Mouse (Mus musculus) CH12.LX (cell line): ENCODE results near the gene Cldn14. TPM values are rescaled to one million over a fixed set of nuclear protein-coding genes. Genes with fewer than 3 reads are reported as not detected.

Experiments used
- DNase-seq: peaks from one replicate; pipeline ENCODE4 v3.0.0-alpha.2; 2013; ENCODE audit errors: extremely low read depth
- H3K27ac ChIP-seq: 2 replicates; pipeline ENCODE4 v1.5.1; 2012; ENCODE audit warnings: low read depth, mild to moderate bottlenecking, control low read depth, moderate library complexity; ENCODE audit not compliant: insufficient read depth
- H3K27me3 ChIP-seq: replicated peaks from 2 replicates; pipeline ENCODE3; 2012; ENCODE audit warnings: inconsistent platforms
- H3K36me3 ChIP-seq, 2 experiments: replicated peaks in 1 of 2; 2 replicates each; pipeline versions ENCODE3 to v1.6.1; 2012; ENCODE audit warnings: inconsistent platforms in 1 of 2, low read length in 1 of 2, mild to moderate bottlenecking in 1 of 2, mixed read lengths in 1 of 2, moderate library complexity in 1 of 2; ENCODE audit not compliant: control insufficient read depth in 1 of 2, insufficient read depth in 1 of 2
- H3K4me1 ChIP-seq, 2 experiments: 2 replicates each; pipeline ENCODE4 v1.6.1; 2012; ENCODE audit warnings: inconsistent platforms in 1 of 2, moderate library complexity in 1 of 2; ENCODE audit not compliant: insufficient read depth in 2 of 2, control insufficient read depth in 1 of 2
- H3K4me2 ChIP-seq: 2 replicates; pipeline ENCODE4 v1.6.1; 2012; ENCODE audit warnings: low read depth, mild to moderate bottlenecking, control low read depth; ENCODE audit not compliant: poor library complexity, insufficient read depth, severe bottlenecking
- H3K4me3 ChIP-seq, 3 experiments: fragments of 150-350 bp in 1 of 3; sonication (generic) in 1 of 3; replicated peaks in 1 of 3; 2 replicates each; pipeline versions ENCODE3 to v1.5.1; 2011 to 2012; ENCODE audit warnings: low read depth in 2 of 3, low read length in 2 of 3, mild to moderate bottlenecking in 2 of 3, moderate library complexity in 2 of 3, control low read depth in 1 of 3, improper control_type of control experiment in 1 of 3, inconsistent platforms in 1 of 3, mixed read lengths in 1 of 3; ENCODE audit not compliant: poor library complexity in 1 of 3
- H3K79me2 ChIP-seq: replicated peaks from 2 replicates; pipeline ENCODE4 v1.6.1; 2012; ENCODE audit warnings: mild to moderate bottlenecking, moderate library complexity; ENCODE audit not compliant: control insufficient read depth, poor library complexity, insufficient read depth, severe bottlenecking; ENCODE audit errors: extremely low read depth
- H3K9ac ChIP-seq: 2 replicates; pipeline ENCODE4 v1.6.1; 2012; ENCODE audit warnings: low read depth, mild to moderate bottlenecking, control low read depth, moderate library complexity; ENCODE audit not compliant: insufficient read depth
- H3K9me3 ChIP-seq: replicated peaks from 2 replicates; pipeline ENCODE3; 2012; ENCODE audit warnings: low read length, inconsistent platforms, mixed read lengths
- BHLHE40 ChIP-seq: IDR thresholded peaks from 2 replicates; pipeline ENCODE4 v1.6.1; 2011; ENCODE audit warnings: mild to moderate bottlenecking, low read depth, low read length, improper control_type of control experiment
- CHD1 ChIP-seq: IDR thresholded peaks from 2 replicates; pipeline ENCODE4 v1.6.1; 2012; ENCODE audit warnings: low read depth, low read length, improper control_type of control experiment, inconsistent platforms
- CHD2 ChIP-seq: IDR thresholded peaks from 2 replicates; pipeline ENCODE4 v1.6.1; 2011; ENCODE audit warnings: low read length, improper control_type of control experiment
- CTCF ChIP-seq, 2 experiments: IDR thresholded peaks in 1 of 2; conservative IDR thresholded peaks in 1 of 2; 2 replicates each; pipeline ENCODE4 v1.5.1; 2011 to 2012; ENCODE audit warnings: low read depth in 2 of 2, low read length in 2 of 2, improper control_type of control experiment in 1 of 2, inconsistent platforms in 1 of 2, mild to moderate bottlenecking in 1 of 2, moderate library complexity in 1 of 2
- E2F4 ChIP-seq: IDR thresholded peaks from 2 replicates; pipeline ENCODE4 v1.6.1; 2011; ENCODE audit warnings: low read depth, low read length, improper control_type of control experiment; ENCODE audit not compliant: insufficient replicate concordance
- ELF1 ChIP-seq: IDR thresholded peaks from 2 replicates; pipeline ENCODE4 v1.6.1; 2014; ENCODE audit warnings: low read depth, mild to moderate bottlenecking, inconsistent platforms, low read length, improper control_type of control experiment
- ETS1 ChIP-seq: conservative IDR thresholded peaks from 2 replicates; pipeline ENCODE4 v1.6.1; 2012; ENCODE audit warnings: low read depth, mild to moderate bottlenecking, inconsistent platforms, low read length, improper control_type of control experiment, moderate library complexity
- GABPA ChIP-seq: IDR thresholded peaks from 2 replicates; pipeline ENCODE4 v1.6.1; 2012; ENCODE audit warnings: low read depth, low read length, improper control_type of control experiment, inconsistent platforms; ENCODE audit not compliant: insufficient replicate concordance
- HCFC1 ChIP-seq: IDR thresholded peaks from 2 replicates; pipeline ENCODE4 v1.6.1; 2012; ENCODE audit warnings: low read depth, mild to moderate bottlenecking, inconsistent platforms, low read length, improper control_type of control experiment
- JUND ChIP-seq: conservative IDR thresholded peaks from 2 replicates; pipeline ENCODE4 v1.6.1; 2011; ENCODE audit warnings: low read depth, low read length, improper control_type of control experiment
- KAT2A ChIP-seq: IDR thresholded peaks from 2 replicates; pipeline ENCODE4 v1.6.1; 2012; ENCODE audit warnings: low read length, improper control_type of control experiment, inconsistent platforms; ENCODE audit not compliant: insufficient replicate concordance
- MAFK ChIP-seq: IDR thresholded peaks from 2 replicates; pipeline ENCODE4 v1.6.1; 2011; ENCODE audit warnings: low read length, improper control_type of control experiment; ENCODE audit not compliant: insufficient replicate concordance
- MAX ChIP-seq: IDR thresholded peaks from 2 replicates; pipeline ENCODE4 v1.6.1; 2011; ENCODE audit warnings: low read length, improper control_type of control experiment
- MEF2A ChIP-seq: IDR thresholded peaks from 2 replicates; pipeline ENCODE4 v1.6.1; 2014; ENCODE audit warnings: low read depth, mild to moderate bottlenecking, inconsistent platforms, low read length, improper control_type of control experiment, borderline replicate concordance
- MXI1 ChIP-seq: IDR thresholded peaks from 2 replicates; pipeline ENCODE4 v1.6.1; 2011; ENCODE audit warnings: mild to moderate bottlenecking, low read depth, low read length, improper control_type of control experiment
- MYC ChIP-seq: IDR thresholded peaks from 2 replicates; pipeline ENCODE4 v1.6.1; 2011; ENCODE audit warnings: low read depth, mild to moderate bottlenecking, improper control_type of control experiment, low read length
- NELFE ChIP-seq: IDR thresholded peaks from 2 replicates; pipeline ENCODE4 v1.6.1; 2011; ENCODE audit warnings: low read depth, low read length, improper control_type of control experiment
- PAX5 ChIP-seq: IDR thresholded peaks from 2 replicates; pipeline ENCODE4 v1.6.1; 2012; ENCODE audit warnings: low read length, inconsistent platforms, mixed read lengths
- POLR2A ChIP-seq: IDR thresholded peaks from 2 replicates; pipeline ENCODE4 v1.6.1; 2011; ENCODE audit warnings: low read depth, mild to moderate bottlenecking, improper control_type of control experiment, low read length
- POLR2AphosphoS2 ChIP-seq: IDR thresholded peaks from 2 replicates; pipeline ENCODE4 v1.6.1; 2011; ENCODE audit warnings: low read depth, low read length, improper control_type of control experiment
- SIN3A ChIP-seq: IDR thresholded peaks from 2 replicates; pipeline ENCODE4 v1.6.1; 2012; ENCODE audit warnings: low read length, improper control_type of control experiment, inconsistent platforms
- TBP ChIP-seq: conservative IDR thresholded peaks from 2 replicates; pipeline ENCODE4 v1.6.1; 2011; ENCODE audit warnings: low read depth, low read length, improper control_type of control experiment
- TCF12 ChIP-seq: IDR thresholded peaks from 2 replicates; pipeline ENCODE4 v1.6.1; 2014; ENCODE audit warnings: low read depth, mild to moderate bottlenecking, inconsistent platforms, low read length, improper control_type of control experiment
- UBTF ChIP-seq: IDR thresholded peaks from 2 replicates; pipeline ENCODE4 v1.6.1; 2012; ENCODE audit warnings: low read depth, mild to moderate bottlenecking, inconsistent platforms, low read length, improper control_type of control experiment, moderate library complexity
- USF1 ChIP-seq: IDR thresholded peaks from 2 replicates; pipeline ENCODE4 v1.6.1; 2014; ENCODE audit warnings: low read depth, mild to moderate bottlenecking, inconsistent platforms, low read length, improper control_type of control experiment
- USF2 ChIP-seq: conservative IDR thresholded peaks from 2 replicates; pipeline ENCODE4 v1.6.1; 2011; ENCODE audit warnings: low read depth, low read length, improper control_type of control experiment
- ZMIZ1 ChIP-seq: IDR thresholded peaks from 2 replicates; pipeline ENCODE4 v1.6.1; 2012; ENCODE audit warnings: low read depth, mild to moderate bottlenecking, inconsistent platforms, low read length, improper control_type of control experiment
- ZNF384 ChIP-seq: IDR thresholded peaks from 2 replicates; pipeline ENCODE4 v1.6.1; 2012; ENCODE audit warnings: low read depth, low read length, improper control_type of control experiment, inconsistent platforms
- dilution Hi-C: fragments of 300-500 bp; cut with MboI; formaldehyde crosslinking; loops from 2 replicates; pipeline ENCODE4 v1.14.3; 2020; ENCODE audit warnings: low sequenced_read_pairs; ENCODE audit not compliant: extremely low pct_unique_long_range_greater_than_20kb, extremely low pct_ligation_motif_present
- in situ Hi-C: fragments of 300-500 bp; cut with MboI; formaldehyde crosslinking; loops from 3 replicates; pipeline ENCODE4 v1.14.3; 2019; ENCODE audit warnings: low sequenced_read_pairs, low pct_ligation_motif_present, low pct_unique_long_range_greater_than_20kb, mixed read lengths
- polyA plus RNA-seq: library from polyadenylated mRNA; unstranded; fragments of >175 nt; gene quantifications from 2 replicates; pipeline ENCODE4 v1.2.1, GENCODE M21; 2012; ENCODE audit warnings: low read depth; ENCODE audit not compliant: insufficient read length
- total RNA-seq, 2 experiments: library from RNA; depleted of rRNA; stranded (reverse); fragments of 300-350 nt in 1 of 2; fragments of >200 nt in 1 of 2; gene quantifications; 2 replicates each; pipeline ENCODE4 v1.2.3; 2012 to 2014

Cldn14 gene
- total and polyA plus RNA-seq, 3 experiments = 0.15 to 0.25 (median 0.21) TPM

DNA sequence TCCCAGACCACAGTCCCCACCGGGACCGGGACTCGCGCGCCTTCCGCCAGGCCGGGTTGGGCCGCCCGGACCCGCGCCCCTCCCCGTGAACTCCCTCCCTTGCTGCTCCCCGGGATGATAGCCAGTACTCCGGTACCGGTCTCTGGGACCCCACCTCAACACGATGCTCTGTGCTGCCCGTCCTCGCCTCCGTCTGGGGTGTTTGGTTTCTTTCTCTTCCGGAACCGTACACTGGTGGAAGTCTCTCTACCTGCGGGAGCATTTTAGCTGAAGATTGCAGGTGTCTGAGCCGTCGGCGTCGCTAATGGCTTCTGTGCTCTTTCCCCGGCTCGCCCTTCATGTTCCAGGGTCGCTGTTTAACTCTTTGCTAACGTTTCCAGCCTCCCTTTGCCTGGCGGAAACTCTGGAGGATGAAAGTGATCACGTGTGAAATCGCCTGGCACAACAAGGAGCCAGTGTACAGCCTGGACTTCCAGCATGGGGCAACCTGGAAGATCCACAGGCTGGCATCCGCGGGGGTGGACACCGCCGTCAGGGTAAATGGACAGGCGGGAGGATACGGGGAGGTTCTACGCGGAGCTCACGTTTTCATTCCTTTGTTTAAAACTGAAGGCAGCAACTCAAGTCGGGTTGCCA is 124.4 kb downstream of the Cldn14 start:
- TF ChIP-seq TCF12 = no peak
- TF ChIP-seq MAX = no peak; the same call in 1 of the 2 replicates
- TF ChIP-seq BHLHE40 = peak; percentile 86
- TF ChIP-seq CHD2 = 0 out of 2 replicates have a peak, but pooled peaks have one; percentile 29
- TF ChIP-seq MYC = 0 out of 2 replicates have a peak, but pooled peaks have one; percentile 20
- TF ChIP-seq USF1 = peak; percentile 36
- TF ChIP-seq KAT2A = no peak
- 0 out of 2 replicates have a peak, but pooled peaks have one; percentile 37 for TF ChIP-seq USF2
- 0 out of 2 replicates have a peak, but pooled peaks have one; percentile 50 for TF ChIP-seq CHD1
- TF ChIP-seq MXI1 = peak; percentile 14
- peak; percentile 30 for DNase-seq
- peak overlapping the region; percentile 81 to 89 (median 83) for H3K4me3 ChIP-seq
- peaks cover 17 to 38% of the 10 kb centered on the region in 2 experiments for H3K36me3 ChIP-seq
- peak overlapping the region; percentile 55 for H3K9ac ChIP-seq
- in situ Hi-C loops = loop anchor here (10.0 kb wide), 1 partner anchor 199 kb away; the partner anchor contains the start of gene Cbr3
- H3K79me2 ChIP-seq = no peaks in the 10 kb centered on the region; the same call in 1 of the 2 replicates
- H3K27me3 ChIP-seq = no peaks in the 10 kb centered on the region
- dilution Hi-C loops = no loop called here
- H3K27ac ChIP-seq = no peak overlapping the region
- peaks cover 0 to 40% of the 10 kb centered on the region in 2 experiments; a peak in 3 of 4 replicates for H3K4me1 ChIP-seq
- peak overlapping the region; percentile 83 for H3K4me2 ChIP-seq
- H3K9me3 ChIP-seq = no peaks in the 10 kb centered on the region

DNA sequence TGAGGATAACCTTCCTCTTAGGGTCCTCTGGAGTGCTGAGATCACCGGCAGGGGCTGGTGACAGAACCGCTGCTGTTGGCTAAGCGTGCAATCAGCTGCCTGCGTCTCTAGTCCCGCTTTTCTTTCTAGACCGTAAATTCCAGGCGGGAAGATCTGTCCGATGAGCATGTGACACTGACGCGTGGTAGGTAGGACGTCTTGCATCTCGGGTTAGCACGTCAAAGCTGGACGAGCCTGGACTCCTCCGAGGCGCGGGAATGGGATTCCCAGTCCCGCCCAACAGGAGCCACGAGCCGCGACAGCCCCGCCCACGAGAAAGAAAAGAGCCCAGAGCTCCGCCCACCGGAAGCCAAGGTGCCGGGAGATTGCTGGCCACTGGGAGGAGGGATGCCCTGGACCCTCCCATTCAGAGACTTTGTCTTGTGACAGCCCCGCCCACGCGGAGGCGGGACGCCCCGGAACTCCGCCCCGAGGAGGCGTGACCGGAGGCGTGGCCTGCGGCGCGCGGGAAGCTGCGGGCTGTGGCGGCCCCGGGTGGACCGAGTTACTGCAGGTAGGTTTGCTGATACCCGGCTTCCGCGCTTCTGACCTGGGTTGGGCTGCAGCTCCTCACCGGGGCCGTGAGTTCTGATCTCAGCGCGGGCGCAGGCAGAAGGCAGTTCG is 125.1 kb downstream of the Cldn14 start, which contains the start of gene Chaf1b:
Gene Chaf1b, plus strand, starts transcription at position 479 of the 663 bp plus-strand sequence.
- Histone ChIP-seq H3K9ac (peak within 1 kb of the TSS; percentile 55), H3K36me3 (peaks cover 10 to 33% of the 10 kb centered on the region in 2 experiments), H3K4me3 (peak within 1 kb of the TSS; percentile 81 to 89 (median 83)), H3K4me1 (peaks cover 0 to 35% of the 10 kb centered on the region in 2 experiments; a peak in 3 of 4 replicates), H3K27me3 (no peaks in the 10 kb centered on the region), H3K79me2 (no peaks in the 10 kb centered on the region; the same call in 1 of the 2 replicates), H3K4me2 (peak within 1 kb of the TSS; percentile 83), H3K9me3 (no peaks in the 10 kb centered on the region), H3K27ac (no peak within 1 kb of the TSS)
- dilution Hi-C loops (no loop called here), in situ Hi-C loops (loop anchor here (10.0 kb wide), 1 partner anchor 199 kb away; the partner anchor contains the start of gene Cbr3)
- DNase-seq = peak; percentile 99
- peak; percentile 59 for TF ChIP-seq HCFC1
- TF ChIP-seq USF1 = peak; percentile 8; the same call in 1 of the 2 replicates
- TF ChIP-seq SIN3A = peak; percentile 89
- TF ChIP-seq E2F4 = peak; percentile 73; the same call in 1 of the 2 replicates
- TF ChIP-seq JUND = no peak
- peak; percentile 70 for TF ChIP-seq MAX
- peak; percentile 83 for TF ChIP-seq POLR2A
- TF ChIP-seq ELF1 = peak; percentile 89
- TF ChIP-seq KAT2A = no peak
- no peak for TF ChIP-seq MAFK
- peak; percentile 52; the same call in 1 of the 2 replicates for TF ChIP-seq BHLHE40
- TF ChIP-seq ZMIZ1 = peak; percentile 81
- peak; percentile 14; the same call in 1 of the 2 replicates for TF ChIP-seq MYC
- peak; percentile 72 for TF ChIP-seq NELFE
- no peak for TF ChIP-seq POLR2AphosphoS2
- TF ChIP-seq ZNF384 = no peak
- no peak for TF ChIP-seq ETS1
- TF ChIP-seq MEF2A = 0 out of 2 replicates have a peak, but pooled peaks have one; percentile 8
- TF ChIP-seq CTCF (conservative IDR thresholded peaks at IDR 0.05 in 1 of 2, IDR thresholded peaks at IDR 0.05 in 1 of 2; ENCODE audit: low read depth in 2 of 2, low read length in 2 of 2) = peak in 1 of 2 experiments; percentile 30; a peak in 2 of 4 replicates
- TF ChIP-seq PAX5 = no peak
- TF ChIP-seq GABPA = no peak
- TF ChIP-seq TBP = no peak
- peak; percentile 76; the same call in 1 of the 2 replicates for TF ChIP-seq UBTF
- peak; percentile 67 for TF ChIP-seq MXI1
